Mouse (Mus musculus) midbrain, embryonic 12.5 days (tissue): ENCODE results near the gene Mta1. TPM values are rescaled to one million over a fixed set of nuclear protein-coding genes. Genes with fewer than 3 reads are reported as not detected.

ENCODE experiments used
- ATAC-seq: fragments of 200-750 bp; cut with Nextera tagmentation; 2 replicates; pipeline ENCODE4 v1.8.0; 2017; ENCODE audit warnings: low read depth, moderate TSS enrichment, moderate library complexity; ENCODE audit not compliant: low FRiP score
- H3K27ac ChIP-seq: fragments of 300-500 bp; sonication (generic); replicated peaks from 2 replicates; pipeline ENCODE4 v1.5.1; 2016; ENCODE audit warnings: mild to moderate bottlenecking
- H3K27me3 ChIP-seq: fragments of 300-500 bp; sonication (generic); 2 replicates; pipeline ENCODE4 v1.6.1; 2016; ENCODE audit warnings: mild to moderate bottlenecking
- H3K36me3 ChIP-seq: fragments of 300-500 bp; sonication (generic); 2 replicates; pipeline ENCODE4 v1.6.1; 2016
- H3K4me1 ChIP-seq: fragments of 300-500 bp; sonication (generic); 2 replicates; pipeline ENCODE4 v1.6.1; 2016
- H3K4me2 ChIP-seq: fragments of 300-500 bp; sonication (generic); replicated peaks from 2 replicates; pipeline ENCODE4 v1.6.1; 2016; ENCODE audit warnings: mild to moderate bottlenecking, moderate library complexity
- H3K4me3 ChIP-seq: fragments of 300-500 bp; sonication (generic); 2 replicates; pipeline ENCODE4 v1.5.1; 2016; ENCODE audit warnings: mild to moderate bottlenecking
- H3K9ac ChIP-seq: fragments of 300-500 bp; sonication (generic); replicated peaks from 2 replicates; pipeline ENCODE4 v1.6.1; 2016; ENCODE audit warnings: mild to moderate bottlenecking, moderate library complexity
- H3K9me3 ChIP-seq: fragments of 300-500 bp; sonication (generic); 2 replicates; pipeline ENCODE4 v1.6.1; 2016; ENCODE audit warnings: mild to moderate bottlenecking
- WGBS: fragments of 180-500 bp; shearing (Covaris S2); methylation state at CpG from one replicate; pipeline ENCODE4 v1.1.7; 2016; 5-methylcytosine and 5-hydroxymethylcytosine counted together
- polyA plus RNA-seq: library from polyadenylated mRNA; unstranded; fragments of >200 nt; fragmentation: Nextera tagmentation; extraction: Ambion mirVana; gene quantifications from 2 replicates; pipeline ENCODE4 v1.2.1, GENCODE M21; 2016

Mta1 gene
- polyA plus RNA-seq, 1 experiment from 2014 or later, result 20.4 TPM

DNA sequence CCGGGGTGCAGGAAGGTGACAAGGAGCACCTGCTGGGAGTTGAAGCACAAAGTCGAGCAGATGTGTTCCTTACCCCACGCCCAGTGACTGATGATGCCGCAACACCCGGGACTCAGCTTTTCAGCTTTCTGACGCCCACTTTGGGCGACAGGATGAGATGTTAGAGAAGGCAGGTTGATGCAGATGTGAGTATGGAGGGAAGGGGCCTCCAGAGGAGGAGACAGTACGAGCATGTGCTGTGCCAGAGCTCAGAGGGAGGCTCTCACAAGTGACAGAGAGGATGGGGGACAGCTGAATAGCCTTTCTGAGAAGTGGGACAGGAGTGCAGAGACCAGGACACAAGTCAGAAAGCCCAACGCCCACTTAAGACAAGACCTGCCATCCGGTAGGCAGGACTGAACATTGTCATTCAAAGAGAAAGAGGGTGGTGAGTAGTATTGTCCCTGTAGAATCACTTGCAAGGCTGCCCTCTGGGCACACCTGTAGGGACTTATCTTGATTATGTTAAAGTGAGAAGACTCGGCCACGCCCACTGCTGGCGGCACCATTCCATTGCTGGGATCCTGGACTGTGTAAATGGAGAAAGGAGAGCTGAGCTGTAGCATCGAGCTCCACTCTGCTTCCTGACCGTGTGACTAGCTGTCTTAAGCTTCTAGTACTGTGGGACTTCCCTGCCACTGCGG, 16.9 kb downstream of the Mta1 start:
- ATAC-seq, result no peak
- 90% methylated on average over 16 of the region's 16 CpGs for WGBS
- peaks cover 66% of the 10 kb centered on the region for H3K36me3 ChIP-seq

DNA sequence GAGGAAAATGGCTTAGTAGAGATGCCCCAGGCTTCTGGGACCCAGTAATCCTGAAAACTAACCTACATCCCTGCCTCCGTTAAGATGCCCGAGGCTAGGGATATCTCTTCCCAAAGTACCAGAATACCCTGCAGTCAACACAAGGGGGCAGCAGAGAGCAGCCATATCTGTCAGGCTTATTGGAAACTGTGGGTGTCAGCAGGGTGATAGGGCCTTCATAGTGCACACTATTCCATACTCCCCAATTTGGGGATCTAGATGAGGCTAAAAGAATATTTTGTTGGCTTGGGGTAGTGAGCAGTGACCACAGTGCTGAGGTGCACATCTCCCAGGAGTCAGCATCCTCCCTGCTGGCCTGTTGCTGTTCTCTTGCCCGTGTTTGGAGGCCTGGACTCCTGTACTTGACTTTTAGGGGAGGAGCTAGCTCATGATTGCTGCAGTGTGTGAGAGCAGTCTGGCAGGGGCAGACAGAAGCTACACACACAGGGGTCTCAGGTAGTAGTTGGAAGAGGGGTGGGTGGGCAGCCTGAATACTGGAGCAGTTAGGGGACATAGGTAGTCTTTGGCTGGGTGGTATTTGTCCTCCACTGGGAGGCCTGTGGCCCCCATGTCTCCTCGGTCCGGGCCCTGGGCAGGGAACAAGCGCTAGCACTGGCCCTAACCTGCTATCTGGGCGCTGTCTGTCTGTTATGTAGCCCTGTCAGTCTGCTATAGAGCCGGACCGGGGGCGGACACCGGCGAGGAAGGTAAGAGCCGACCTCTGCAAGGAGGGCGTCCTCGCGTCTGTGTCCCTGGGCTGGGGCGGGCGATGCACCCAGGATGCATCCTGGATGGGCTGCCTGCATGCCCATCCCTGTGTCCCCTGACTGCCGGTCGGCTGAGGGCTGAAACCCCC, 21.7 kb downstream of the Mta1 start:
- H3K9ac ChIP-seq, result no peak overlapping the region

More for the DNA sequence above, 16.9 kb downstream of the Mta1 start:
- no peaks in the 10 kb centered on the region for H3K9me3 ChIP-seq
- no peak overlapping the region for H3K4me2 ChIP-seq
- H3K27me3 ChIP-seq, result no peaks in the 10 kb centered on the region
- H3K27ac ChIP-seq, result no peak overlapping the region
- H3K4me3 ChIP-seq, result no peak overlapping the region
- H3K4me1 ChIP-seq, result 0 out of 2 replicates have a peak, but pooled peaks cover 2% of the 10 kb centered on the region
- no peak overlapping the region for H3K9ac ChIP-seq

DNA sequence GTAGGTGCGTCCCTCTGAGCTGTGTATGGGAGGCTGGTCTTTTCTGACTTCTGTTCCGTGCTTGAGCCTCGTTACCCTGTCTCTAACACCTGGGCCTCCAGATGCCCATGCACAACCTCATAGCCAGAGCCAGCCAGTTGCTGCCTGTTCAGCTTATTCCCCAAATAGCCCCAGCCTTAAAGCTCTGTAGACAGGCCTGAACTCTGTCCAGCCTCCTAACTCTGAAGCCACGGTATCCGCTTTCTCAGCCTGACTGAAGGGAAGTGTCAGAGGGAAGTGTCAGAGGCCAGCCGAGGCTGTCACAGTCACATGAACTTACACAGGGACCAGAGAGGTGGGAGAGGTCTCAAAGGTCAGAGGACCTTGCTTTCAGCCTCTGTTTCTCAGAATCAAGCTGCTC, 26.6 kb downstream of the Mta1 start:
- no peak overlapping the region for H3K4me2 ChIP-seq
- no peak for ATAC-seq
- H3K9ac ChIP-seq, result no peak overlapping the region
- peaks cover 100% of the 10 kb centered on the region for H3K36me3 ChIP-seq
- no peak overlapping the region for H3K27ac ChIP-seq
- 90% methylated on average over 6 of the region's 6 CpGs for WGBS
- H3K27me3 ChIP-seq, result no peaks in the 10 kb centered on the region
- no peaks in the 10 kb centered on the region for H3K4me1 ChIP-seq
- H3K9me3 ChIP-seq, result no peaks in the 10 kb centered on the region
- no peak overlapping the region for H3K4me3 ChIP-seq

More for the DNA sequence above, 21.7 kb downstream of the Mta1 start:
- WGBS, result 88% methylated on average over 20 of the region's 20 CpGs
- no peak overlapping the region for H3K4me3 ChIP-seq
- no peak overlapping the region for H3K4me2 ChIP-seq
- ATAC-seq, result peak; percentile 28
- no peaks in the 10 kb centered on the region for H3K4me1 ChIP-seq
- H3K27ac ChIP-seq, result no peak overlapping the region
- H3K36me3 ChIP-seq, result peaks cover 90% of the 10 kb centered on the region
- H3K9me3 ChIP-seq, result no peaks in the 10 kb centered on the region
- no peaks in the 10 kb centered on the region for H3K27me3 ChIP-seq

DNA sequence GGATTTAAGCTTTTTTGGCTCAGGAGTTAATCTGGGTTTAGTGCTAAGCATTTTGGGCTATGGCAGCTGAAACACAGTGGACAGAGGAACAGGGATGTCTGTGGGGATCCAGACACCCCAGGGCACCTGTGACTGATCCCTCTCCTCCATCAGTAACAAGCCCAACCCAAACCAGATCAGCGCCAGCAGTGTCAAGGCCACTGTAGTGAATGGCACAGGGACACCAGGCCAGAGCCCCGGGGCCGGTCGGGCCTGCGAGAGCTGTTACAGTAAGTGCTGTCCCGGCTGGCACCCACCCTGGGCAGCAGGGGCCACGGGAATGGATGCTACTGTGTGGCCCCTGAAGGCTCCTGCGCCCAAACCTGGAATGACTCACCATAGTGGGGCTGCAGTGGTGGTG, 32.7 kb downstream of the Mta1 start:
- Histone ChIP-seq H3K36me3 (peaks cover 100% of the 10 kb centered on the region), H3K27me3 (no peaks in the 10 kb centered on the region), H3K4me2 (no peak overlapping the region), H3K4me3 (no peak overlapping the region), H3K27ac (no peak overlapping the region), H3K4me1 (no peaks in the 10 kb centered on the region), H3K9me3 (no peaks in the 10 kb centered on the region), H3K9ac (no peak overlapping the region)
- ATAC-seq, result no peak
- WGBS, result 98% methylated on average over 8 of the region's 8 CpGs

DNA sequence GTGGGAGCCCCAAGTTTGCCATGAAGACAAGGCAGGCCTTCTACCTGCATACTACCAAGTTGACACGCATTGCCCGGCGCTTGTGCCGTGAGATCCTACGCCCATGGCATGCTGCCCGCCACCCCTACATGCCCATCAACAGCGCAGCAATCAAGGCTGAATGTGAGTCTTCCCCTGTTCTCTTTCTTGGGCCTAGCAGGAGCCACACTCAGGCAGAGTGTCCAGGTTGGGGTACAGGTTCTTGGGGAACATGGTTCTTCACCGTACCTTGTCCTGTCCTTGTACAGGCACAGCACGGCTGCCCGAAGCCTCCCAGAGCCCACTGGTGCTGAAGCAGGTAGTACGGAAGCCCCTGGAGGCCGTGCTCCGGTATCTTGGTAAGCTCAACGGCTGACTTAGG, 33.5 kb downstream of the Mta1 start:
- Histone ChIP-seq H3K36me3 (peaks cover 100% of the 10 kb centered on the region), H3K9me3 (no peaks in the 10 kb centered on the region), H3K4me3 (no peak overlapping the region), H3K27ac (no peak overlapping the region), H3K4me2 (no peak overlapping the region), H3K4me1 (no peaks in the 10 kb centered on the region), H3K9ac (no peak overlapping the region), H3K27me3 (no peaks in the 10 kb centered on the region)
- WGBS, result 96% methylated on average over 14 of the region's 14 CpGs
- no peak for ATAC-seq

DNA sequence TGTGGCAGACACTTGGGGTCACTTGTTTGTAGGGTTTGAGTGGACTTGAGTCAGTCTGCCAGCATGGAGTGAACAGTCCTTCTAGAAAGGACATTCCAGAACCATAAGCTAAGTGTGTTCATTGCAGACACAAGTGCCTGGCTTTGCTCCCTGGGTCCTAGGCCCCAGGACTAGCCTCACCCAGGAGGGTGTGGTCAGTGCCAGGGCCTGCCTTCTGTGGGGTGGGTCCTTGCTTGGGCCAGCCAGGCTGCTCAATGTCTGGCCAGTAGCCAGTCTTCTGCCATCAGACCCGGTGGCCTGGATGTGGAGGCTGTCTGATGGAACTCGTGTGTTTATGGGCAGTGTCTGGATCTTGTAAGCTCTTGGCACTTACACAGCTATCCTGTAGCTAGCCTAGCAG, 34.5 kb downstream of the Mta1 start:
- no peaks in the 10 kb centered on the region for H3K4me1 ChIP-seq
- H3K4me2 ChIP-seq, result no peak overlapping the region
- H3K9me3 ChIP-seq, result no peaks in the 10 kb centered on the region
- no peak overlapping the region for H3K27ac ChIP-seq
- no peak overlapping the region for H3K4me3 ChIP-seq
- WGBS, result 97% methylated on average over 2 of the region's 2 CpGs
- no peak overlapping the region for H3K9ac ChIP-seq
- no peak for ATAC-seq
- peaks cover 100% of the 10 kb centered on the region for H3K36me3 ChIP-seq
- no peaks in the 10 kb centered on the region for H3K27me3 ChIP-seq

DNA sequence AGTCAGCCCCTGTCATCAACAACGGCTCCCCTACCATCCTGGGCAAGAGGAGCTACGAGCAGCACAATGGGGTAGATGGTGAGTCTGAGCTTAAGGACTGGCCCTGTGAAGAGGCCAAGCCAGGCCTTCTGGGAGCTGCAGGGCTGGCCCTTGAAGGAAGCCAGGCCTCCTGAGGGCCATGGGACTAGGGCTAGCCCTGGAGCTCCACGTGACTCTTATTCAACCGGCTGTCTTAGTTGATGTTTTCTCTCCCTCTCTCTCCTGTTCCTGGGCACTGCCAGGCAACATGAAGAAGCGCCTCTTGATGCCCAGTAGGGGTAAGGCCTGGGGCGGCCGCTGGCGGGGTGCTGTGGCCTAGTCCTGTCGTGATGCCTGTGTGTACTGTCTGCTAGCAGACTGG, 35.2 kb downstream of the Mta1 start:
- peaks cover 2% of the 10 kb centered on the region; the same call in 1 of the 2 replicates for H3K4me1 ChIP-seq
- peaks cover 100% of the 10 kb centered on the region for H3K36me3 ChIP-seq
- no peak overlapping the region for H3K27ac ChIP-seq
- no peak for ATAC-seq
- H3K4me3 ChIP-seq, result no peak overlapping the region
- no peak overlapping the region for H3K9ac ChIP-seq
- H3K27me3 ChIP-seq, result no peaks in the 10 kb centered on the region
- no peak overlapping the region for H3K4me2 ChIP-seq
- no peaks in the 10 kb centered on the region for H3K9me3 ChIP-seq
- WGBS, result 90% methylated on average over 9 of the region's 9 CpGs

DNA sequence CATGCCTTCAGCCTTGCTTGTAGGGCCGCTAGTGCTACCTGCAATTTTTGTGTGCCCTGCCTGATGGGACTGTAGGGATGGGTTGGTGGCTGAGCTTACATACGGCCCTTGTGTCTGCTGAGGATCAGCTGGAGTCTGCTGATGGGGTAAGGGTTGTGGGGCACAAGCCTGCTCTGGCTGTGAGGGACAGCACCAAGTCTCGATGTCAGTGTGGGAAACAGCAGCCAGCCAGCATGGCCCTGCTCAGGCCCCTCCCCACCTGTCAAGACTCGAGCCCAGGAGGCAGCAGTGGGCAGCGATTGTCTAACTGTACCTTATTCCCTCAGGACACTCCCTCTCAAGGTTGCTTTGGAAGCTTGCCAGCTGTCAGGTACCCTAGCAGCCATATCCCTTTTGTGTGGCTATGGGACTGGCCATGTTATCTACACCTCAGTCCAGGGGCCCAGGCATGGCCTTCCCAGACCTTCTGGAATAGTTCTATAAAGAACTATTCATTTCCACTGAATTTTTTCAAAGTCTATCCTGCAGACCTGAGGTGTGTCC, 35.9 kb downstream of the Mta1 start:
- no peaks in the 10 kb centered on the region for H3K9me3 ChIP-seq
- H3K27me3 ChIP-seq, result no peaks in the 10 kb centered on the region
- H3K4me1 ChIP-seq, result peaks cover 9% of the 10 kb centered on the region
- no peak overlapping the region for H3K27ac ChIP-seq
- no peak overlapping the region for H3K4me2 ChIP-seq
- H3K9ac ChIP-seq, result no peak overlapping the region
- no peak overlapping the region for H3K4me3 ChIP-seq
- WGBS, result 87% methylated on average over 5 of the region's 5 CpGs
- H3K36me3 ChIP-seq, result peaks cover 98% of the 10 kb centered on the region
- ATAC-seq, result no peak

DNA sequence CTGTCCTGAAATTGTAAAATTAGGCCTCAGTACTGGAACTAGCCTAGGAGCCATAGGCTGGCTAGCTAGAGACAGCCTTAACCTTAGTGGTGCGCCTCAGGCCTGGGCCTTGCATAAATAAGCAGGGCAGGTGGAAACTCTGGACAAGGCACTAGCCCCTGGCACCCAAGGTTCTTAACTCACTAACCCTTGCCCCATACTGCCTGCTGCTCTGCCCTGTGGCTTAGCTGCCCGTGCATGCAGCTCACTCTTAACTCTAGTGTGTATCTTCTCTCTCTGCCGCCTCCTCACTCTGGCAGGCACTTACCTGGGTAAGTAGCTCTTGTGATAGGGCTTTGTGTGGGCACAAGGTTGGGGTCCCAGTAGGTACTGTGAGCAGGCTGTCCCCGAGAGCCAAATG, 36.4 kb downstream of the Mta1 start:
- WGBS, result 91% methylated on average over 4 of the region's 4 CpGs
- H3K9ac ChIP-seq, result no peak overlapping the region
- H3K4me3 ChIP-seq, result no peak overlapping the region
- peaks cover 93% of the 10 kb centered on the region for H3K36me3 ChIP-seq
- H3K27me3 ChIP-seq, result no peaks in the 10 kb centered on the region
- no peaks in the 10 kb centered on the region for H3K9me3 ChIP-seq
- no peak overlapping the region for H3K27ac ChIP-seq
- H3K4me2 ChIP-seq, result no peak overlapping the region
- peaks cover 14% of the 10 kb centered on the region for H3K4me1 ChIP-seq
- ATAC-seq, result no peak

DNA sequence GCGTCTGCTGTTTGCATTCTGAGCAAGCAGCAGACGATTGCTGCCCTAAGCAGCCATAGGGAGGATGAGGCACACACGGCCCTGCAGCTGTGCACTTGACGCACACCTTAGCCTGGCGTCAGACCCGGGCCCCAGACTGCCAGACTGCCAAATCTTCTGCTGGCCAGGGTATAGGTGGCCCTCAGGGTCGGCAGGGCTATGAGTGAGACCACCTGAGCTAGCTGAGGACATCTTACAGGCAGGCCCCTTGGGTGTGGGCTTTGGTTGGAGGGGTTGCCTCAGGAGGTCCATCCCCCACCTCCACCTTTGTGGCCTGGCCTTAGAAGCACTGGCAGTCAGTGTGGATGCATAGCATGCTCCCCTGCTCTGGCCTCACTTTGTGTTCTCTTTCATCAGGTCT, 37.3 kb downstream of the Mta1 start:
- Histone ChIP-seq H3K4me1 (peaks cover 19% of the 10 kb centered on the region), H3K36me3 (peaks cover 84% of the 10 kb centered on the region), H3K4me2 (no peak overlapping the region), H3K4me3 (no peak overlapping the region), H3K27ac (no peak overlapping the region), H3K27me3 (no peaks in the 10 kb centered on the region), H3K9ac (no peak overlapping the region), H3K9me3 (no peaks in the 10 kb centered on the region)
- ATAC-seq, result no peak
- 93% methylated on average over 7 of the region's 7 CpGs for WGBS

DNA sequence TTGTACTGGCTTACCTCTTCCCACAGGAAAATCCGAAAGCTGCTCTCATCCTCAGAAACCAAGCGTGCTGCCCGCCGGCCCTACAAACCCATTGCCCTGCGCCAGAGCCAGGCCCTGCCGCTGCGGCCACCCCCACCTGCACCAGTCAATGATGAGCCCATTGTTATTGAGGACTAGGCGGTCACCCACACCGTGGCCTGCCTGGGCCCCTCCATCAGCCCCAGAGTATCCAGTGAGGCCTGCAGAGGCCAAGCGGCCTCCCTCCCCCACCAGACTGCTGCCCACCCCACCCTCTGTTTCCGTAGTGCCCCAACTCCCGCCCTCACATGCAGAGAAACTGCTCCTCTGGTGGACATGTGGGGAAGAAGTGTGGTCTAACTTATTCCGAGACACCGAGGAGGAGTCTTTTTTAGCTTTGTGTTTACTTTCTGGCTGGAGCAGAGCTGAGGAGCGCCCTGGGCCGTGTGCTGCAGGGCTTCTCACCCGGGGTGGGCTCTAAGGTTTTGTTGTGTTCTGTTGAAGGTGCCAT, 38.5 kb downstream of the Mta1 start:
- Histone ChIP-seq H3K4me3 (no peak overlapping the region), H3K27me3 (peaks cover 5% of the 10 kb centered on the region; the same call in 1 of the 2 replicates), H3K4me2 (no peak overlapping the region), H3K27ac (no peak overlapping the region), H3K4me1 (peaks cover 27% of the 10 kb centered on the region), H3K36me3 (peaks cover 73% of the 10 kb centered on the region), H3K9me3 (no peaks in the 10 kb centered on the region), H3K9ac (no peak overlapping the region)
- no peak for ATAC-seq
- 82% methylated on average over 17 of the region's 17 CpGs for WGBS
